Mouse (Mus musculus) heart, postnatal 0 days (tissue): Measurements from ENCODE around the gene Ubxn10. TPM values are rescaled to one million over a fixed set of nuclear protein-coding genes. Genes with fewer than 3 reads are reported as not detected.

Source experiments
- ATAC-seq: fragments of 200-750 bp; cut with Nextera tagmentation; 2 replicates; pipeline ENCODE4 v1.8.0; 2017; ENCODE audit warnings: low read depth, moderate number of reproducible peaks, moderate library complexity; ENCODE audit not compliant: insufficient read depth
- DNase-seq: peaks from one replicate; pipeline ENCODE4 v3.0.0-alpha.2; 2016; ENCODE audit warnings: low spot score
- H3K27ac ChIP-seq: fragments of 300-500 bp; sonication (generic); 2 replicates; pipeline ENCODE4 v1.5.1; 2014; ENCODE audit warnings: low read depth, mild to moderate bottlenecking
- H3K27me3 ChIP-seq: fragments of 300-500 bp; sonication (generic); 2 replicates; pipeline ENCODE4 v1.6.1; 2014; ENCODE audit warnings: low read length, mixed read lengths; ENCODE audit not compliant: control insufficient read depth, insufficient read depth
- H3K36me3 ChIP-seq: fragments of 300-500 bp; sonication (generic); replicated peaks from 2 replicates; pipeline ENCODE4 v1.6.1; 2014; ENCODE audit warnings: low read length, mixed read lengths; ENCODE audit not compliant: control insufficient read depth, insufficient read depth
- H3K4me1 ChIP-seq: fragments of 300-500 bp; sonication (generic); 2 replicates; pipeline ENCODE4 v1.6.1; 2014; ENCODE audit warnings: antibody characterized with exemption; ENCODE audit not compliant: control insufficient read depth, insufficient read depth
- H3K4me2 ChIP-seq: fragments of 300-500 bp; sonication (generic); 2 replicates; pipeline ENCODE4 v1.6.1; 2014; ENCODE audit warnings: low read depth, mild to moderate bottlenecking, low read length, moderate library complexity
- H3K4me3 ChIP-seq: fragments of 300-500 bp; sonication (generic); 2 replicates; pipeline ENCODE4 v1.5.1; 2014; ENCODE audit warnings: low read depth, low read length
- H3K9ac ChIP-seq: fragments of 300-500 bp; sonication (generic); replicated peaks from 2 replicates; pipeline ENCODE4 v1.6.1; 2014; ENCODE audit warnings: low read depth, low read length, mixed read lengths
- H3K9me3 ChIP-seq: fragments of 300-500 bp; sonication (generic); replicated peaks from 2 replicates; pipeline ENCODE4 v1.6.1; 2016; ENCODE audit warnings: low read length; ENCODE audit not compliant: control insufficient read depth
- CTCF ChIP-seq: IDR thresholded peaks from 2 replicates; pipeline ENCODE4 v1.5.1; 2016; ENCODE audit warnings: antibody characterized with exemption, control low read depth, low read depth
- EP300 ChIP-seq: IDR thresholded peaks from 2 replicates; pipeline ENCODE4 v1.6.1; 2016; ENCODE audit warnings: antibody characterized with exemption, low read depth
- WGBS: fragments of 180-500 bp; shearing (Covaris S2); extraction: QIAGEN DNeasy Blood & Tissue Kit; methylation state at CpG from one replicate; pipeline ENCODE4 v1.1.7; 2014; 5-methylcytosine and 5-hydroxymethylcytosine counted together
- polyA plus RNA-seq: library from polyadenylated mRNA; unstranded; fragments of >200 nt; fragmentation: Nextera tagmentation; extraction: Ambion mirVana; gene quantifications from 2 replicates; pipeline ENCODE4 v1.2.1, GENCODE M21; 2015
- total RNA-seq: library from RNA; depleted of rRNA; stranded (reverse); fragments of >200 nt; gene quantifications from 2 replicates; pipeline ENCODE4 v1.2.3, GENCODE M21; 2014; ENCODE audit warnings: low replicate concordance

Ubxn10 gene
- total and polyA plus RNA-seq, 2 experiments from 2014 or later: 0.98 to 1.9 TPM

DNA sequence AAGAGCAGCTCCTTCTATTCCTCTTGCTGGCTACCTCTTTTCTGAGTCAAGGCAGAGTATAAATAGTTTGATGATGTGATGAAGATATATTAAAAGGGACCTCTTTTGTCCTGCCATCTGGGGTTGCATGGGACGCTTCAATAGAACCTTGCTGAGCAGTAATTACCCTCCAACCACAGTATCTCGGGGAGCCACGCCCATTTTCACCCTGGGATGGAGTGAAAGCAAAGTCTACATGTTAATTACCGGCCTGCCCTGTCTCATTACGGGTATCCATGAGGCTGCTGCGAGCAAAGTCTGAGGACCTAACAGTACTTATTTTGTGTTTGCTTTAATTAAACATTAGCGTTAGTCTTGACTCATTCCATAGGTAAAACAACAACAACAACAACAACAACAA is 40.2 kb downstream of the Ubxn10 start:
- H3K4me1 ChIP-seq: no peaks in the 10 kb centered on the region
- H3K4me3 ChIP-seq: no peak overlapping the region
- no peaks in the 10 kb centered on the region for H3K9me3 ChIP-seq
- no peak overlapping the region for H3K9ac ChIP-seq
- DNase-seq (no peak), ATAC-seq (no peak)
- no peak overlapping the region for H3K27ac ChIP-seq
- H3K36me3 ChIP-seq: no peaks in the 10 kb centered on the region
- H3K4me2 ChIP-seq: no peak overlapping the region
- WGBS: 41% methylated on average over 7 of the region's 7 CpGs
- TF ChIP-seq EP300: no peak
- no peak for TF ChIP-seq CTCF
- H3K27me3 ChIP-seq: peaks cover 44% of the 10 kb centered on the region

DNA sequence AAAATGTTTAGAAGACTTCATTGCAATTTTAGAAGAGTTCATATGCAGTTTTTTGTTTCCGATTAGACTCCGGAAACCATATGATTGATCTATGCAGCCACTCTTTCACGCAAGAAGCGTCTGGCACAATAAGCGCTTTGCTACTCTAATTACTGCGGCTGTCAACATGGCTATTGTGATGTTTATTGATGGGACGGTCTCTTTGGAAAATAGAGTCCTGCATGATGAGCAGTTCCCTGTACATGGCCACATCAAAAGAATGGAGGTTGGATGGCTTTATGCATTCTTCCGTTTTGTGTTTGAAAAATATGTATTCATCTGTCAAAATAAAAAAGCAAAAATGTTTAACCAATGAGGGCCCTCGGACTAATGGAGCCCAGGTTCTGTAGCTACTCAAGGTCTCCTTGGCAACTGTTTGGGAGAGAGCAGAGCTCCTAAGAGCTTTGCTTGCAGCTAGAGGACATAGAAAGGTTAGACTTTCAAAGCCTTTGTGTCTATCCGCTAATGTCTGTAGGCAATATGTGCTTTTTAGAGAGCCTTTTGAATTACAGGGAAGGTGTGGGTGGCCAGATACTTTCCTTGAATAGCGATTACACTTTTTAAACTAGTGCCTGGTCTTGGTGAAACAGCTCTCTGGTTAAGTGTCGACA is 43.8 kb downstream of the Ubxn10 start:
- peaks cover 68% of the 10 kb centered on the region for H3K27me3 ChIP-seq

DNA sequence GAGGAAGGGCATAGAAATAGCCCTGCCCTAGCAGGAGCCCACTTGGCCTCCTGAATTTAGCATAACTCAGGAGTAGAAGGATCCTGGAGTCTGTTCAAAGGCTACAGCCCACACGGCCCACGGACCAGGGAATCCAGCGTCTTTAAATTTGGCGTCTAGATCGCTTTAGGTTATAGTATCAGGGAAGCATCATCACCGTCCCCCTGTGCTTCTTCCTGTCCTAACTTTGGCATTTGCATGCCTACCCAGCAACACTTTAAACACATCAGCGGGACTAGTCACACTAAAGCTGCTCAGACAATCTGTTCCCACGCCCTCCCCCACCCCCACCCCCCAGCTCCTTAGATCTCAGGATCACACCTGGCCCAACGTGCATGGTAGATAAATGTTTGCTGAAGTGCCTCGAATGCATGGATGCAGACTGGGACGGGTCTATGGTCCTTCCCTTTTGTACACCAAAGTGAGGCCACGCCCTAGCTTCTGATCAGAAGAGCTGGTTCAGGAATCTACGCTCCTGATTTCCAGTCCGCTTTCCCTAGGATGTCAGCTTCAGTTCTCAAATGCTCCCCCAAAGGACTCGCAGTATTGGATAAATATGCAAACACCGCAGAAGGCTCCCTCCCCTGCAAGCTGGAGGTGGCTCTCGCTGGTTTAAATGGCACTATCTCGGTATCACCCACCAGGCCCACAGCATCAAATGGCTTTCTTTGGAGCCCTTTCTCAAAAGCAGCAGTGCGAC is 45.4 kb downstream of the Ubxn10 start:
- no peak overlapping the region for H3K27ac ChIP-seq
- H3K4me2 ChIP-seq: no peak overlapping the region
- TF ChIP-seq CTCF (no peak), EP300 (no peak)
- no peak overlapping the region for H3K4me3 ChIP-seq
- no peak for ATAC-seq
- H3K9ac ChIP-seq: no peak overlapping the region
- WGBS: 11% methylated on average over 19 of the region's 19 CpGs
- H3K4me1 ChIP-seq: no peaks in the 10 kb centered on the region
- DNase-seq: no peak
- H3K27me3 ChIP-seq: peaks cover 65% of the 10 kb centered on the region
- H3K36me3 ChIP-seq: no peaks in the 10 kb centered on the region
- H3K9me3 ChIP-seq: no peaks in the 10 kb centered on the region

More for the DNA sequence above, 43.8 kb downstream of the Ubxn10 start:
- 63% methylated on average over 12 of the region's 12 CpGs for WGBS
- Histone ChIP-seq H3K4me1 (no peaks in the 10 kb centered on the region), H3K9ac (no peak overlapping the region), H3K36me3 (no peaks in the 10 kb centered on the region), H3K27ac (no peak overlapping the region), H3K9me3 (no peaks in the 10 kb centered on the region), H3K4me3 (no peak overlapping the region), H3K4me2 (no peak overlapping the region)
- DNase-seq (no peak), ATAC-seq (no peak)
- TF ChIP-seq CTCF: no peak
- no peak for TF ChIP-seq EP300

- ATAC-seq (no peak), DNase-seq (no peak)
- Histone ChIP-seq H3K4me3 (no peak overlapping the region), H3K9me3 (no peaks in the 10 kb centered on the region), H3K9ac (no peak overlapping the region), H3K4me1 (no peaks in the 10 kb centered on the region), H3K4me2 (no peak overlapping the region), H3K27me3 (peaks cover 60% of the 10 kb centered on the region), H3K36me3 (no peaks in the 10 kb centered on the region), H3K27ac (no peak overlapping the region)
- TF ChIP-seq EP300: no peak
- TF ChIP-seq CTCF: no peak
- 6% methylated on average over 4 of the region's 4 CpGs for WGBS
Observed at GRCm38 (mm10) chr4:138690561-138690960, 46.4 kb downstream of the Ubxn10 start.

DNA sequence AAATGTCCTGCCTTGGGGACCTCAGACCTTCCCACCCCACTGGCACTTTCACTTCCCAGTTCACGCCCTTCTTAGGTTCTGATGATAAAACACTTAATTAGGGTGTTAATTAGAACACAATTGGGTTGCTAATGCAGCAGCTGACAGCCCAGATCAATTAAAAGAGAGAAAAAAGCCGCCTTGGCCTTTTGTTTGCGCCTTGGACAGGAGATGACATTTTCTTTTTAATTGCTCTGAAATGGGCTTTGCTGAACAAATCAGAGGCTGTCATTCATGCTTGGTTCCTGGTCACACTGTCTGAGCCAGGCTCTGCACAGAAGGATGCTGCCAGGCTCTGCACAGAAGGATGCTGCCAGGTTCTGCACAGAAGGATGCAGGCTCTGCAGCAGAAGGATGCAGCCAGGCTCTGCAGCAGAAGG is 47.9 kb downstream of the Ubxn10 start:
- peaks cover 52% of the 10 kb centered on the region for H3K27me3 ChIP-seq

More for the DNA sequence above, 47.9 kb downstream of the Ubxn10 start:
- H3K27ac ChIP-seq: no peak overlapping the region
- no peaks in the 10 kb centered on the region for H3K9me3 ChIP-seq
- H3K9ac ChIP-seq: no peak overlapping the region
- TF ChIP-seq EP300 (no peak), CTCF (no peak)
- H3K4me3 ChIP-seq: no peak overlapping the region
- DNase-seq: no peak
- no peak for ATAC-seq
- H3K4me2 ChIP-seq: no peak overlapping the region
- no peaks in the 10 kb centered on the region for H3K4me1 ChIP-seq
- WGBS: 21% methylated on average over 3 of the region's 3 CpGs
- H3K36me3 ChIP-seq: no peaks in the 10 kb centered on the region
